Mouse (Mus musculus): Measurements from ENCODE around the gene Nek4. TPM values are rescaled to one million over a fixed set of nuclear protein-coding genes. Genes with fewer than 3 reads are reported as not detected.
A peak's percentile ranks its signal among the peaks of the same experiment; 100 is the strongest.

Nek4 gene
- polyA plus RNA-seq, 1 experiment from 2014 or later = 10.3 TPM

DNA sequence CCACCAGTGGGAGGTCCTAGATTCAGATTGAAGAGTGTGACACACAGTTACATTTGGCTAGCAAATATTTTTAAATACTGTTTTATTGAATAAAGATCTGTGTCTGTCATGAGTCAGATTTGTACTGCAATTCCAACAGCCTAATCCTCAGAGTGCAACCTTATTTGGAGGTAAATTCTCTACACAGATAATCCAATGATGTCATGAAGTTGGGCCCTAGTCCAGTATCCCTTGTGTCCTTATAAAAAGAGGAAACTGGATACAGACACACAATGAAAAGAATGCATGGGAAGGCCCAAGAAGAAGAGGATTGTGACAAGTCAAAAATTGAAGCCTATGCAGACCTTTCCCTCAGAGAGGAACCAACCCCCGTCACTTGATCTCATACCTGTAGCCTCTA, 34.7 kb upstream of the Nek4 start:
- Histone ChIP-seq H3K9me3 (replicated peaks; ENCODE audit: control insufficient read depth, low read length) (no peaks in the 10 kb centered on the region), H3K27ac (ENCODE audit: low read length) (peak overlapping the region; percentile 48), H3K4me1 (ENCODE audit: control insufficient read depth, insufficient read depth, low read length) (no peaks in the 10 kb centered on the region), H3K4me3 (replicated peaks; ENCODE audit: low read length) (no peak overlapping the region), H3K9ac (ENCODE audit: low read length) (no peak overlapping the region), H3K27me3 (ENCODE audit: control insufficient read depth, insufficient read depth, low read length) (no peaks in the 10 kb centered on the region), H3K36me3 (ENCODE audit: control insufficient read depth, insufficient read depth, low read length) (no peaks in the 10 kb centered on the region), H3K4me2 (ENCODE audit: low read depth, low read length) (no peak overlapping the region)
- ATAC-seq (ENCODE audit: insufficient read depth, low FRiP score) = peak; percentile 21; the same call in 1 of the 2 replicates
- 69% methylated on average over 1 of the region's 1 CpGs for WGBS

DNA sequence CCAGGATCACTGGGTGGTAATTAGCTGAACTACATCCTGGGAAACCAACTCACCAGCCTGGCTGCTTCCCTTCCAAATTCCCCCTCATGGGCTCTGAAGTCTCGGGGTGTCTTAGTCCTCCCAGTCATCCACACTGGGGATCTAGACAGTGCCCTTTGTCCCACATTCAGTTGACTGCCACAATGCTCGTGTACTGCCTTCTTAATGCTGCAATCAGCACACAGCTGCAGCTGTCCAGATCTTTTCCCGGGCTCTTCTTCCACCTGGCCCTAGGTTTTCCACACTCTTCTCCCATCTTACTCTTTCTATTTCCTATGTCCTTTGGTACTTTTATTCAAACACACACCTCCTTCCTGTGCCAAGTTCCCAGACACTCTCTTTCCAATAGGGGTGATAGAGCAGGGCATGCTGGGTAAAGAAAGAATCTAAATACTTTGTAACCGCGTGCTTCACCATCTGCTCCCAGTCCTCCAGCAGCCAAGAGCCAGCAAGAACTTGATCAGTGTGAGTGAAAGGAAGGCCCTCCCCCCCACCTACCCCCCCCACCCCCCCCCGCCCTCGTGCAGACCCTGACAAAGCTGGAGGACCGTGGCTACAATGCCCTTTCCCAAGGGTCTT, 29.0 kb upstream of the Nek4 start:
- no peaks in the 10 kb centered on the region for H3K36me3 ChIP-seq (ENCODE audit: control insufficient read depth, insufficient read depth, low read length)
- 54% methylated on average over 8 of the region's 8 CpGs for WGBS

DNA sequence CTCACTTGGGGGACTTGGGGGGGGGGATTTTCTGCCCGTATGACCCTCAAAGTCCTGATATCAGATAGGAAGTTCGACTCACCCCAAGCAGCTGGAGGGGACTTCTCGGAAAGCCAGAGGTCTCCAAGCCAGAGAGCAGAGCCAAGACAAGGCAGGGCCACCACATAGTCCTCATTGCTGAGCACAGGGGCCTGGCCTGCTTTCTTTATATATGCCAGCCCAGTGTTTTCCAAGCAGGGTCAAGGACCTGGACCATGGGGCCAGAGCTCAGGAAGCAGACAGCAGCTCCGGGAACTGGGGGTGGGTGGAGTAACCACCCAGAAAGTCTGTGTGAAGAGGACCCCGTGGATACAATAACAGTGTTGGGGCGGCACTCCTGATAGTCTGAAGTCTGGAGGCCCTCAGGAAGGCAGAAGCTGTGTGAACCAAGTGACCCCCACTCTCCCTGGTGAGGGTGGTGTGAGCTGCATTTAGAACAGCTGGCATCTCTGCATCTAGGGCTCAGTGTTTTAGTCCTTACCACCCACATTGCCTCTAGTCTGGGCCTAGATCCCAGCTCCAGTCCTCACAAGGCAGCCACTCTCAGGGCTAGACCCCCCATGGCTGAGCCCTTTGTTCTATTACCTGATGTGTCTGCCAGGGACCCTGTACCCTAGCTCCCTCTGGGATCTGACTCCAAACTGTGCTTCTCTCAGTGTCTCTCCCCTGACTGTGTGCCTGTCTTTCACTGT, 27.6 kb upstream of the Nek4 start, which contains the start of gene Itih3:
Gene Itih3, minus strand, starts transcription at position 386 of the 731 bp plus-strand sequence.
- H3K4me1 ChIP-seq (ENCODE audit: control insufficient read depth, insufficient read depth, low read length) = no peaks in the 10 kb centered on the region; the same call in 1 of the 2 replicates
- H3K4me2 ChIP-seq (ENCODE audit: low read depth, low read length) = no peak within 1 kb of the TSS
- H3K27ac ChIP-seq (ENCODE audit: low read length) = no peak within 1 kb of the TSS
- ATAC-seq (ENCODE audit: insufficient read depth, low FRiP score) = no peak
- H3K9me3 ChIP-seq (replicated peaks; ENCODE audit: control insufficient read depth, low read length) = no peaks in the 10 kb centered on the region
- no peaks in the 10 kb centered on the region for H3K27me3 ChIP-seq (ENCODE audit: control insufficient read depth, insufficient read depth, low read length)
- H3K36me3 ChIP-seq (ENCODE audit: control insufficient read depth, insufficient read depth, low read length) = no peaks in the 10 kb centered on the region
- H3K4me3 ChIP-seq (replicated peaks; ENCODE audit: low read length) = no peak within 1 kb of the TSS
- no peak within 1 kb of the TSS for H3K9ac ChIP-seq (ENCODE audit: low read length)
- 54% methylated on average over 6 of the region's 6 CpGs for WGBS

More for the DNA sequence above, 29.0 kb upstream of the Nek4 start:
- Histone ChIP-seq H3K4me2 (ENCODE audit: low read depth, low read length) (no peak overlapping the region), H3K4me3 (replicated peaks; ENCODE audit: low read length) (no peak overlapping the region), H3K9ac (ENCODE audit: low read length) (no peak overlapping the region), H3K4me1 (ENCODE audit: control insufficient read depth, insufficient read depth, low read length) (no peaks in the 10 kb centered on the region; the same call in 1 of the 2 replicates), H3K9me3 (replicated peaks; ENCODE audit: control insufficient read depth, low read length) (no peaks in the 10 kb centered on the region), H3K27ac (ENCODE audit: low read length) (no peak overlapping the region), H3K27me3 (ENCODE audit: control insufficient read depth, insufficient read depth, low read length) (no peaks in the 10 kb centered on the region)
- ATAC-seq (ENCODE audit: insufficient read depth, low FRiP score) = no peak

DNA sequence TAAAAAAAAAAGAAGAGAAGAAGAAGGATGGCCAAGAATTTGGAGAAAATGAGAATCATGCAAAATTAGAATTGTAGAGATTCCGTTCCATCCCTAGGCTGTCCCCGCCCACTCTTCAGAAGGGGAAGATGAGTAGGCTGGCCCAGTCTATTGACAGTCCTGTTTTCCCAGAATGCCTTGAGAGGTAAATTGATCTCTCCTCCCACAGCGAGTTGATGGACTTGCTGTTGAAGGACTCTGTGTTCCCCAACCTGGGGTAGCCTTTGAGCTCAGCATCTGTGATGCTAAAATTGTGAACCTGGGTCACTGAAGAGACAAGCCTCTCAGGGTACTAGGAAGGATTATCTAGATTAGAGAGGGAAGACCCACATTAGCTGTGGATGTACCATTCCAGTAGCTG, 25.7 kb upstream of the Nek4 start:
- H3K27me3 ChIP-seq (ENCODE audit: control insufficient read depth, insufficient read depth, low read length) = no peaks in the 10 kb centered on the region
- WGBS = 84% methylated on average over 3 of the region's 3 CpGs
- no peaks in the 10 kb centered on the region for H3K36me3 ChIP-seq (ENCODE audit: control insufficient read depth, insufficient read depth, low read length)
- H3K4me1 ChIP-seq (ENCODE audit: control insufficient read depth, insufficient read depth, low read length) = no peaks in the 10 kb centered on the region; the same call in 1 of the 2 replicates
- H3K9me3 ChIP-seq (replicated peaks; ENCODE audit: control insufficient read depth, low read length) = no peaks in the 10 kb centered on the region
- H3K9ac ChIP-seq (ENCODE audit: low read length) = no peak overlapping the region
- no peak overlapping the region for H3K27ac ChIP-seq (ENCODE audit: low read length)
- H3K4me2 ChIP-seq (ENCODE audit: low read depth, low read length) = no peak overlapping the region
- no peak overlapping the region for H3K4me3 ChIP-seq (replicated peaks; ENCODE audit: low read length)
- ATAC-seq (ENCODE audit: insufficient read depth, low FRiP score) = no peak

DNA sequence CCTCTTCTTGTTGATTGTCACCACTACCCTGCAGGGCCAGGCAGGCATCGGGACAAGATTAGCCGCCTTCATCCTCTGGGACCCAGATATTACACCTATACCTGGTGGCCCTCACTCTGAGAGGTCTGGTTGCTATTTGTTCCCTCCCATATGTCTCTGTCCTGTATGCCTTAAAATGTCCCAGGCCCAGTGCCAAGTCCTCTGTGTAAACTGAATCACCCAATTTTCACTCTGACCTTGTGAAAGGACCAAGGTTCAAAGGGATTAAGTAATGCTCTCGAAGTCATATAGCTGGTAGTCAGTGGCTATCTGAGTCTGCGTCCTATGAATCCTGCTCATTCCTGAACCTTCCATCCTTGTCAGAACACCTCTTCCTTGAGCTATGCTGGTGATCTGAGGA, 20.8 kb upstream of the Nek4 start:
- Histone ChIP-seq H3K9me3 (replicated peaks; ENCODE audit: control insufficient read depth, low read length) (no peaks in the 10 kb centered on the region), H3K4me2 (ENCODE audit: low read depth, low read length) (no peak overlapping the region), H3K27ac (ENCODE audit: low read length) (no peak overlapping the region), H3K4me1 (ENCODE audit: control insufficient read depth, insufficient read depth, low read length) (no peaks in the 10 kb centered on the region), H3K27me3 (ENCODE audit: control insufficient read depth, insufficient read depth, low read length) (no peaks in the 10 kb centered on the region), H3K36me3 (ENCODE audit: control insufficient read depth, insufficient read depth, low read length) (no peaks in the 10 kb centered on the region), H3K9ac (ENCODE audit: low read length) (no peak overlapping the region), H3K4me3 (replicated peaks; ENCODE audit: low read length) (no peak overlapping the region)
- 82% methylated on average over 4 of the region's 4 CpGs for WGBS
- ATAC-seq (ENCODE audit: insufficient read depth, low FRiP score) = no peak

DNA sequence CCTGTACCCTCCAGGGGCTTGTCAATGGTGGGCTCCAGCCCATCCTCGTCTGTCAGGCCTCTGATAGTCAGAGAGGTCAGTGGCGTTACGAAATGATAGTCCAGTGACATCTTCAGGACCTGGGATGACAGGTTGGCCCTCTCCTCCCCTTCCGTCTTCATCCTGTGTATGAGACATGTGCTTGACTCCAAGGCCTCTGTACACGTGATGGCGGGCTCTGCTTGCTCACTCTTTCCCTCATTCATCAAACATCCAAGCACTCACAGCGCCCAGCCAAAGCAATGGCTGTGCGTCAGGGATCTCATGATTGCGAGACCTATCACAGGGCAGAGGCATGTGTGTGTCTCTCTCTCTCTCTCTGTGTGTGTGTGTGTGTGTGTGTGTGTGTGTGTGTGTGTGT, 17.8 kb upstream of the Nek4 start:
- no peak overlapping the region for H3K27ac ChIP-seq (ENCODE audit: low read length)
- ATAC-seq (ENCODE audit: insufficient read depth, low FRiP score) = no peak
- H3K9me3 ChIP-seq (replicated peaks; ENCODE audit: control insufficient read depth, low read length) = no peaks in the 10 kb centered on the region
- no peak overlapping the region for H3K9ac ChIP-seq (ENCODE audit: low read length)
- no peak overlapping the region for H3K4me3 ChIP-seq (replicated peaks; ENCODE audit: low read length)
- 77% methylated on average over 9 of the region's 9 CpGs for WGBS
- H3K27me3 ChIP-seq (ENCODE audit: control insufficient read depth, insufficient read depth, low read length) = no peaks in the 10 kb centered on the region
- no peak overlapping the region for H3K4me2 ChIP-seq (ENCODE audit: low read depth, low read length)
- H3K36me3 ChIP-seq (ENCODE audit: control insufficient read depth, insufficient read depth, low read length) = no peaks in the 10 kb centered on the region
- no peaks in the 10 kb centered on the region for H3K4me1 ChIP-seq (ENCODE audit: control insufficient read depth, insufficient read depth, low read length)

DNA sequence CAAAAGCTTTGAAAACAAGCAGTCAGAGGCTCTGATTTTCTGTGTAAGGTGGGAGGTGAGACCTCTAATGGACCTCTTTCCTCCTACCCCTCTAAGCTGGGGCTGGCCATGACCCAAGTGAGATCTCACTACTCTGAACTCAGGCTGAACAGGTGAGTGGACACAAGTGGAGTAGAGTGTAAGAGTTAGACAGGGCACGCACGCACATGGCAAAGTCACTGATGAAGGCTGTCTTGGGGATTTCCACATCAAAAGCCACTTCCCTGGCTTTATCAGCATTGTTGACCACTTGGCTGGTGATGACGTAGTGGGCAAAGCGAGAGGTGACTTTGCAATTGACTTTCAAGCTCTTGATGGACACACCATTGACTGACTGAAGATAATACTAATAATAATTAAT, 8.9 kb upstream of the Nek4 start:
- no peak for ATAC-seq (ENCODE audit: insufficient read depth, low FRiP score)
- WGBS = 83% methylated on average over 4 of the region's 4 CpGs
- H3K27ac ChIP-seq (ENCODE audit: low read length) = no peak overlapping the region
- H3K9me3 ChIP-seq (replicated peaks; ENCODE audit: control insufficient read depth, low read length) = no peaks in the 10 kb centered on the region
- no peaks in the 10 kb centered on the region for H3K27me3 ChIP-seq (ENCODE audit: control insufficient read depth, insufficient read depth, low read length)
- H3K4me1 ChIP-seq (ENCODE audit: control insufficient read depth, insufficient read depth, low read length) = no peaks in the 10 kb centered on the region
- no peak overlapping the region for H3K9ac ChIP-seq (ENCODE audit: low read length)
- H3K4me2 ChIP-seq (ENCODE audit: low read depth, low read length) = no peak overlapping the region
- H3K36me3 ChIP-seq (ENCODE audit: control insufficient read depth, insufficient read depth, low read length) = no peaks in the 10 kb centered on the region
- no peak overlapping the region for H3K4me3 ChIP-seq (replicated peaks; ENCODE audit: low read length)

DNA sequence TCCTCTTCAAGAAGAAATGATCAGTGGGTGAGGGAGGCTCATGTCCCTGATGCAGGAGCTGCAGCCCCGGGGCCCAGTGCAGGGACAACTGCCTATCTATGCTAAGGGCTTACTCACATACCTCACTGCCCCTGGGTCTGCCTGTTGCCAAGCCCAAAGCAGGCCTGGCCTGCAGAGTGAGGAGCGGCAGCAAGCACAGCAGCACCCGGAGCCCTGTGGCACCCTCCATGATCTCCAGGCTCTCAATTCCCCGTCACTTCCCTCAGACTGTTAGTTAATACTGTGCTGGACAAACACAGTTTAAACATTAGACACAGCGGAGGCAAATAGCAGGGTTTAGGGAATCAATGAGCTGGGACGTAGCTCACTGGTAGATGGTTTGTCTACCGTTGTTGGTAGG, 8.1 kb upstream of the Nek4 start, which contains the start of gene Itih1:
Gene Itih1, minus strand, starts transcription at position 252 of the 400 bp plus-strand sequence.
- Histone ChIP-seq H3K4me2 (ENCODE audit: low read depth, low read length) (no peak within 1 kb of the TSS), H3K9ac (ENCODE audit: low read length) (no peak within 1 kb of the TSS), H3K27me3 (ENCODE audit: control insufficient read depth, insufficient read depth, low read length) (no peaks in the 10 kb centered on the region), H3K4me3 (replicated peaks; ENCODE audit: low read length) (no peak within 1 kb of the TSS), H3K36me3 (ENCODE audit: control insufficient read depth, insufficient read depth, low read length) (no peaks in the 10 kb centered on the region), H3K4me1 (ENCODE audit: control insufficient read depth, insufficient read depth, low read length) (no peaks in the 10 kb centered on the region), H3K9me3 (replicated peaks; ENCODE audit: control insufficient read depth, low read length) (no peaks in the 10 kb centered on the region), H3K27ac (ENCODE audit: low read length) (no peak within 1 kb of the TSS)
- WGBS = 64% methylated on average over 7 of the region's 7 CpGs
- ATAC-seq (ENCODE audit: insufficient read depth, low FRiP score) = no peak

DNA sequence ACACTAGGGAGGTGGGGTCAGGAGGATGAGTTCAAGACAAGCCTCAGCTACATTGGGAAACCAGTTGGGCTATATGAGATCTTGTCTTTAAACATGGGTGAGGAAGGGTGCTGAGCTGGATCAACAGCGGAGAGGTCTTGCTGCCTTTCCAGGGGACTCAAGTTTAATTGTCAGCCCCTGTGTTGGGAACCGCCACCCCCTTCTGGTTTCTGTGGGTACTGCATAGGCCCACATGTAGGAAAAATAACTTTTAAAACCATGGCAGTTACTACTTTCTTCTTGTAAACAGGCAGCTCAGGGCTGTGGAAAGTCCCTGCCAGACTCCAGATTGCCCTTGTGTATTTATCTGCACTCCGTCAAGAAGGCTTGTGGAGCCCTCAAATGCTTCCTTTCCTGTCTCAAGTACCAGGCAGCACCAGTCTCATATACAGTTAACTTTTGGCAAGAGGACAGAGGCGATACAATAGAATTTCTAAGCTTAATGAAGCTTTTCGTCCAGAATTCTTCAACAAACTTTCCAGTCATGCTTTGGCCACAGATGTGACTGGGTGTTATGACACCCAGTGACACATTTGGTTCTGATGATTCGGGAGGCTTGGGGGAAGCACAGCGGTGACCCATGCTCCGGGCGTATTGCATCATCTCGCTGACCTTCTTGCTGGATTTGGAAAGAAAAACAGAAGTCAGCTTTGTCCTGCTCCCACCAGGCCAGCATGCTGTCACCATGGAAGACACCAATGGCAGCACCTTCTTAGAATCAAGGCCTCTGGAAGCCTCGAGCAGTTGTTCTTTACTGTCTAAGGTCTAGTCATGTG, 7.1 kb upstream of the Nek4 start:
- 58% methylated on average over 11 of the region's 11 CpGs for WGBS
- Histone ChIP-seq H3K4me2 (ENCODE audit: low read depth, low read length) (no peak overlapping the region), H3K27ac (ENCODE audit: low read length) (no peak overlapping the region), H3K36me3 (ENCODE audit: control insufficient read depth, insufficient read depth, low read length) (no peaks in the 10 kb centered on the region), H3K27me3 (ENCODE audit: control insufficient read depth, insufficient read depth, low read length) (no peaks in the 10 kb centered on the region), H3K4me3 (replicated peaks; ENCODE audit: low read length) (no peak overlapping the region), H3K4me1 (ENCODE audit: control insufficient read depth, insufficient read depth, low read length) (no peaks in the 10 kb centered on the region), H3K9me3 (replicated peaks; ENCODE audit: control insufficient read depth, low read length) (no peaks in the 10 kb centered on the region), H3K9ac (ENCODE audit: low read length) (no peak overlapping the region)
- ATAC-seq (ENCODE audit: insufficient read depth, low FRiP score) = no peak

Measured in stomach, embryonic 16.5 days (tissue).